Mouse (Mus musculus) heart, adult 11 months (tissue): ENCODE data around the gene Chadl.
A peak's percentile ranks its signal among the peaks of the same experiment; 100 is the strongest.
"Not testable (repeated sequence)": the region's sequence is repeated elsewhere in the genome, so short reads cannot be mapped to it uniquely, and the experiment has no call there.

Experiments
- DNase-seq: peaks from one replicate; pipeline ENCODE4 v3.0.0; 2022

The Chadl gene

DNA sequence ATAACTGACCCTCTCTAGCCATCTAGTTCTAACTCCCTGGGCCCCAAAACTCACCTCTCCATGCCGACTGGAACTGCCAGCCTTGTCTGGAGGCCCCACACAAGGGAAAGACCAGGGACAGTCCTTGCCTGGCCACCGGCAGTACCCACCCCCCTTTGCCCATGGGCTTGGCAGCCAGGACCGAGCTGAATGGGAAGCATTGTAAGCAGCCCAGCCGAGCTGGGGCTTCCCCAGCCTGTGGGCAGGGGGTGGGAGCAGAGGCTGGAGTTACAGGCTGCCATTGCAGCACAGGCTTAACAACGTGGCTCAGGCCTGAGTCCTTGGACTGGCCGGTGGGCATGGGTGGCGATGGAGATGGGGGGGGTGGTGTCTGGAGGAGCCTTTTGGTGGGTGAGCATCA, at the start of gene Chadl:
Gene Chadl (minus strand): TSS at position 113 of the 400 bp plus-strand sequence.
- peak; percentile 92 for DNase-seq

- peak; percentile 97 for DNase-seq
Measured at GRCm38 (mm10) chr15:81745601-81746114, 48.6 kb upstream of the Chadl start.

DNA sequence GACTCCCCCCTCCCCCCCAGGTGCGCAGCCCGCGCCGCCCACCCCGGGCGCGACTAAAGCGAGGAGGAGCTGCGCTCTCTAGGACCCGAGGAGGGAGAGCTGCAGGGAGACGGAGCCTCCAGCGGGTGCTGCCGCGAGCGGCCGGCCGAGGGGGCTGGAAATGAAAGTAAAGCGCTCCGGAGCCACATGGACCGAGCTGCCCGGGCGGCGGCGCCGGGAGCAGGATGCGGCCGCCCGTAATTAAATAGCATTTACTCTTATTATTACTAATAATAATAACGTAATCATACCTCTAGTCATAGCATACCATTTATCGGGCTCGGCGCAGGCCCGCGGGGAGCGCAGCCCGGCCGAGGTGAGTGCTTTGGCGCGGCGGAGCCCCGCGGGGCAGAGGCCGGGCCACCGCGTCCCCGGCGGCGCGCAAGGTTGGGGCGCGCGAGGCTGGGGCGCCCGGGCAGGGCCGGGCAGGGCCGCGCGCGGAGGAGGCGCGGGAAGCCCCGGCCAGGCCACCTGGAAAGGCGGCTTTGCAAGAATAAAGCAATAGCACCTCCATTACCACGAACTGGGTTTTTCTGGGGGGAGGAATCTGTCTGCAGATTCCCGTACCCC, 48.0 kb upstream of the Chadl start, which contains the start of the genes Zc3h7b and Rangap1:
Gene Zc3h7b (plus strand): TSS at position 66 of the 609 bp plus-strand sequence.
Gene Rangap1 (minus strand): TSS at position 539 of the 609 bp plus-strand sequence.
- DNase-seq, result peak; percentile 98

- not testable (repeated sequence) for DNase-seq
Measured at GRCm38 (mm10) chr15:81742368-81742767, 45.3 kb upstream of the Chadl start.

DNA sequence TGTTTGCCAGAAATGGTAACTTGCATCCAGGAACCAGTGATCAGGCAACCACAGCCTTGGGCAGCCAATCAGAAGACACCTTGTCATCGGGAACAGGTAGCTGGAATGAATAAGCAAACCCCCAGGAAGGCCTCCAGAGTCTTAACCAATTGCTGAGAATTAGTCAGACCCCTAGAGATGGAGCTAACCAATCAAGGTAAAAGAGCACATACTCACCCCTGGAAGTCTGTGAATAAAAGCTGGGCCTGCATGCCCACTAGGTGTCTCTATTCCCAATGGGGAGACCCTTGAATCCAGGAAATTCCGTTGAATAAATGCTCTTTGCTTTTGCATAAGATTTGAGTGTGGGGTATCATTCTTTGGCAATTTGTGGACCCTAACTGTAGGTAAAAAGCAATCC, 42.8 kb upstream of the Chadl start:
- DNase-seq, result no peak

DNA sequence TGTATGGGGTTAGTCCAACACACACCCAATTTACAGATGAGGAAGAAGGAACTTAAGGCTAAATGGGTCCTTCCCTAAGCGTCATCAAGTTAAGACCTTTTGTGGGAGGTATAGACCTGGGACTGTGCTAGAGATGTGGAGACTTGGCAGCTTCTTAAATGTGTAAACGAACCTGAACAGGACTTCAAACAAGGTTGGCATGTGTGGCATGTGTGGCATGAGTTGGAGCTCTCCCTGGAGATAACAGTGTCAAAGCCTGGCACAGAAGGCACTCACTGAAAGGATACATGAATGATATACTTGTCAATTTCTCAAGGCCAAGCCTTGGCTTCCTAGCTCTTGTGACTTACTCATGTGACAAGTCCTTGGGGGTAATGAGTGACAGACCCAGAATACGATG, 42.2 kb upstream of the Chadl start:
- DNase-seq, result no peak

- no peak for DNase-seq
Measured at GRCm38 (mm10) chr15:81735075-81735474, 38.0 kb upstream of the Chadl start.

- DNase-seq, result peak; percentile 100
Measured at GRCm38 (mm10) chr15:81729792-81730635, 32.9 kb upstream of the Chadl start.

- DNase-seq, result no peak
Measured at GRCm38 (mm10) chr15:81729241-81729791, 32.2 kb upstream of the Chadl start.

DNA sequence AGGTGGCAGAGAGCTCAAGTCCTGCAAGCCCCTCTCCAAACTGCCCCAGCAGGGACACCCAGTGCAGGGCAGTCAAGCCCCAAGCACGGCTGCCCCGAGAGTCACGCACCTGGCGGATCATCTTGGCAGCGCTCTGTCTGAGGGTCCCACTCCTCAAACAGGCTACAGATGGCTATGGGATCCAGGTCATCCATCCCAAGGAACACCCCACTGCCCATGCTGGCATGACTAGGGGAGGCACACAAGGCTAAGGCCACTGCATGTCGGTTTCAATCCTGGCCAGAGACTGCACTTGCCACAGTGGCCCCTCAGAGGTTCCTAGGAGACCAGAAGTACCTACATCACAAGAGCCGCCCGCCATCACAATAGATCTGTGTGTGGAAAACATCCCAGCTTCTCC, 28.9 kb upstream of the Chadl start:
- peak; percentile 91 for DNase-seq

DNA sequence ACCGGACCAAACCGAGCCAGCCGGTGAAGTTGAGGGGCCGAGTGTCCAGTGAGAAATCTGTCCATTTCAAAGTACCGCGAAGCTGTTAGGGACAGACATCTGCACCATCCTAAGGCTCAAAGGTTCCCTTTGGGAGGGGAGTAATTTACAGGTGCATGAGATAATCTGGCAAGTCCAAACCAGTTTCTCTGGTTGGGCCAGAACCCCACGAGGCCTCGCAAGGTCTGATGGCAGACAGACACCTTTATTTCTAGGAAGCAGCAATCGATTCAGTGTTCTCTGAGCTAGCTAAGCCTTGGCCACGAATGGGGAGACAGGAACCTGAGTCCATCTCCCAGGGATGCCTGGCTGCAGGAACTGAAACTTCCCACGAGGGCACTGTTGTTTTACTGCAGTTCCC, 26.6 kb upstream of the Chadl start:
- DNase-seq, result no peak

DNA sequence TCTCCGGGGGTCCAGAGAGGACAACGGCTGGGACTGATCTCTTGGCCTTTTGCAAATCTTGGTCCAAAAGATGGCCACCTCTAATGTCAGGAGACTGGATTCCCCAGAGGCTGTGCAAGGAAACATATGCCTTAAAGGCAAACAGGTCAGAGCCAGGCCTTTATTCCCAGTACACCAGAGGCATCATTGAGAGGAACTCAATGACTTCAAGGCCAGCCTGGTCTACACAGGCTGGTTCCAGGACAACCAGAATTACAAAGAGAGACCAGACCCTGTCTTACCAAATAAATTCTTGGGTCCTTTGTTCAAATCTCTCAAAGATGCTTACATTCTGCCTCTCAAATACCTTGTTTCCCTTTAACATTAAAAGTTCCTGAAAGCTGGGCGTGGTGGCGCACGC, 25.3 kb upstream of the Chadl start:
- DNase-seq, result no peak

- DNase-seq, result peak; percentile 84
Measured at GRCm38 (mm10) chr15:81719139-81719531, 22.0 kb upstream of the Chadl start.

- DNase-seq, result peak; percentile 86
Measured at GRCm38 (mm10) chr15:81718336-81719138, 21.4 kb upstream of the Chadl start.

DNA sequence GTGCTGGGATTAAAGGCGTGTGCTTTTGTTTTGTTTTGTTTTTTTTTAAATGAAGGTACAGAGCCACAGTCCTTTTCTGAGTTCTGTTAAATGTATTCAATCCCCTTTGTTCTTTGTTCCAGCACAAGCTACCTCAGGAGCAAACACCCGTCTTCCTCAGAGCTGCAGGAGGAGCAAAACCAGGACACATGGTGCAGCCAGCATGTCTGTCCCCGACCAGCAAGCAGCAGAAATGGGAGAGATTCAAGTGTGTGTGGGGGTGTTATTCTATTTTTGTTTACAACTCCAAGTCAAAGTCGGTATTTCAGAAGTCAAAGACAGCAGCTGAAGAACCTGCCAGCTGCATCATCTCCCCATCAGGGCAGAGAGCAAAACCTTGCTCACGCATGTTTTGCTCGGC, 16.7 kb upstream of the Chadl start:
- peak; percentile 65 for DNase-seq

DNA sequence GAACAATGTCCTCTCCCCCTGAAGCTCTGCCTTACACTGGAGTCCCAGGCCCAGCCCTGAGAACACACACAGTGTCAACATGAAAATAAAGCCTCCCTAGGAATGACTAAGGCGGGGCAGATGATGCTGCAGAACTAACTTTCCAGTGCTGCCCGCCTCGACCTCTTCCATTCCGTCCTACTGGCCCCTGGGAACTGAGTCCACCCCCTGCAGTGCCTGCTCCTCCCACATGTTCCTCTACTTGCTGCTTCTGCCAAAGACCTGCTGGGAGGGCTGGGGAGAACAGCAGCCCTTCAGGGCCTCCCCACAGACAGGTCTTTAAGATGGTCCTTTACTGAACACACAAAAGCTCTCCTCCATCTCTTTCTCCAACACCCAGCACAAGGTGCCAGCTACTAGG, 13.7 kb upstream of the Chadl start:
- peak; percentile 76 for DNase-seq

DNA sequence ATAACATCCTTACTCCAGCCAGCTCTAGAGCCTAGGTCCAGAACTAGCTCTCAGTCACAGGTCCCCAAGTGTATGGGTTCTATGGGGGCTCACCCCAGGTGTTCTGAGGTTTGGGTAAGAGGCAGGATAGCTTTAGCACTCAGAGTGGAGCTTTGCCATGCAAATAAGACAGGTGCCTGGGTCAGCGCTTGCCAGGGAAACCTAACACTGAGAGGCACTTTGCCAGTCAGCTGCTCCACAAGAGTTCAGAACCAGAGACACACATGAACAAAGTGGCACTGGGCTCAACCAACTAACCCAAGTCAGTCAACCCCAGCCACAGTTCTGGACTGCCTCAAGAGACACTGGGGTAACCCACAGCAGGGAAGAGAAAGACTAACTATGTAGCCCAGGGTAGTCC, 12.6 kb upstream of the Chadl start:
- DNase-seq, result no peak

- no peak for DNase-seq
Measured at GRCm38 (mm10) chr15:81708991-81709390, 11.9 kb upstream of the Chadl start.

DNA sequence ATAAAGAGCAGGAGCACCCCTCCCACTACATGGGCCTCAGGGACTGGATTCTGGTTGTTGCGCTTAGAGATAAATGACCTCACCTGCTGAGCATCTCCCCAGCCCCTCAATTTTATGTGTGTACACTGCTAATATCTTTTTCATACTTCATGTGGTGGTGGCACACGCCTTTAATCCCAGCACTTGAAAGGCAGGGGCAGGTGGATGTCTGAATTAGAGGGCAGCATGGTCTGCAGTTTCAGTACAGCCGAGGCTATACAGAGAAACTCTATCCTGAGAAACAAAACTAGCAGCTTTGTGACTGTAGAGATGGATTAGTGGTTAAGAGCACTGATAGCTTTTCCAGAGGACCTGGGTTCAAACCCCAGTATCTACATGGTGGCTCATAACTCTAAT, 6.0 kb upstream of the Chadl start:
- no peak for DNase-seq

- DNase-seq, result no peak
Measured at GRCm38 (mm10) chr15:81702306-81703093, 5.4 kb upstream of the Chadl start.

GRCm38 (mm10) chr15:81701350-81701749, 4.3 kb upstream of the Chadl start:
- not testable (repeated sequence) for DNase-seq

DNA sequence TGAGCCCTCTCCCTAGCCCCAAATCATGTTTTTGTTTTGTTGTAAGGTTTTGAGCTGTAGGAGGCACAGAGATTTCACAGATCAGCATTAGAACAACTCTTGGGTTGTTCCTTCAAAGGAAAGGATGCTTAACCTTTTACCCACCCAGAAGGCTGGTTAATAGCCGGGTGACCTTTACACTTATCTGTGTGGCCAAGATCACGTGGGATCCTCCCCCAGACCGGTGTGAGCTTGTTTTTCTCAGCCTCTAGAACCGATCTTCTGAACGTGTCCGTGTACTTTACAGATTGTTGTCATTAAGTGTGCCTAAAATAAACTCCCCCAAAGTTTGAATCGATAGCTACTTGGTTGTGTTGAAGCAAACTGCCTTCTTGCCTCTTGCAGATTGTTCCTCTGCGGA, 3.5 kb upstream of the Chadl start:
- DNase-seq, result no peak
